Mouse (Mus musculus) embryonic stem cell, embryonic (primary cell): ENCODE results near the gene Hdgfl2.

Experiments
- CTCF ChIA-PET, 4 experiments: fragments of 300-600 bp in 2 of 4; fragments of 350-600 bp in 2 of 4; sonication (Branson Sonifier 250); formaldehyde crosslinking; loops; one replicate each; lab custom pipeline; 2022; ENCODE audit warnings: inconsistent platforms in 2 of 4; lab: Charles Lee
- POLR2A ChIA-PET, 4 experiments: fragments of 300-600 bp in 2 of 4; fragments of 350-600 bp in 2 of 4; sonication (Branson Sonifier 250); formaldehyde crosslinking; loops; one replicate each; lab custom pipeline; 2022; ENCODE audit warnings: antibody characterized with exemption in 4 of 4, inconsistent platforms in 1 of 4; lab: Charles Lee

The Hdgfl2 gene

DNA sequence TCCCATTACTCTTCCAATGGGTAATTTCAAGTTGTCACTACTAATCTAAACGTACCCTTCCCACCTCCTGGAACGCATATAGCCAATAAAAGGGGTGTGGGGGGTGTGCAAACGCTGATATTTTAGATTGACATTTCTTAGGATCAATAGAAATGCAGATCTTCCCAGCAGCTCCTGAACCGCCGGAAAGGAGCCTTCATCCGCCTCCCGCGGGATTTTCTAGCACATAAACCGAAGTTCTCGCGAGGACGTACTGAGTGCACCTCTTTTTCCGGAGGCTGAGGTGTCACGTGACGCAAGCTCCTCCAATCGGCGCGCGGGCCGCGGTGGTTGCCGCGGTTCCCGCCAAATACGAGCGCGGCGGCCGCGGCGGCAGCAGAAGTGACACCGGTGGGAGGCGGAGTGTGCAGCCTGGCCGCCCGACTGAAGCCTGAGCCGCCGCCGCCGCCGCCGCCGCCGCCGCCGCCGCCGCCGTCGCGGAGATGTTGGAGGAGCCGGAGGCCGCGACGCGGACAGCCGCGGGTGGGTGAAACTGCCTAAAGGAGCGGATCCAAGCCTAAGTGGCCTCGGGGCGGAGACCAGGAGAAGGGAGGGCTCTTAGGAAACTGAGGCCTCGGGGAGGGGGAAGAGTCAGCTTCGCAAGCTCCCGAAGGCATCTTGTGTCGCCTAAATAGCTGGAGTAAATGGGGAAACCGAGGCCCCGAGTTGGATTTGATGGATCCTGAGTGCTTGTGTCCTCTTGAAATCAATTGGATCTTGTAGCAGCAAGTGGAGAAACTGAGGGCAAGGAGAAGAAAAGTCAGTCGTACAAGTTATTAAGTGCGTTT lies 39.2 kb upstream of the Hdgfl2 start, which contains the start of gene Chaf1a:
Chaf1a (plus strand) TSS at position 410 of the 827 bp plus-strand sequence.
- POLR2A ChIA-PET: interaction anchor here (0.6 to 12.6 kb wide), 116 partner anchors 8 to 1026 kb away, joined by 3 to 335 read pairs (median 4); partner anchors contain the start of genes Hdgfl2 (in 3 of the 4), Ubxn6 (in 3 of the 4), Yju2 (in 3 of the 4) and Dpp9 (in 2 of the 4)
- CTCF ChIA-PET: interaction anchor here (0.6 to 1.9 kb wide), 16 partner anchors 9 to 301 kb away, joined by 3 to 8 read pairs (median 4); partner anchors contain the start of genes Hdgfl2 (in 1 of the 4), Ubxn6 (in 1 of the 4) and Yju2 (in 1 of the 4)

- POLR2A ChIA-PET: interaction anchor here (0.6 to 12.6 kb wide), 61 partner anchors 8 to 1026 kb away, joined by 3 to 335 read pairs (median 6); partner anchors contain the start of genes Hdgfl2 (in 3 of the 4), Ubxn6 (in 3 of the 4), Yju2 (in 3 of the 4) and Dpp9 (in 1 of the 4)
- CTCF ChIA-PET: interaction anchor here in 1 of 4 experiments (1.3 to 1.9 kb wide), 4 partner anchors 10 to 38 kb away, joined by 3 to 8 read pairs (median 4); partner anchors contain the start of genes Hdgfl2 and Ubxn6
Measured at GRCm38 (mm10) chr17:56040857-56041163, 38.6 kb upstream of the Hdgfl2 start.

DNA sequence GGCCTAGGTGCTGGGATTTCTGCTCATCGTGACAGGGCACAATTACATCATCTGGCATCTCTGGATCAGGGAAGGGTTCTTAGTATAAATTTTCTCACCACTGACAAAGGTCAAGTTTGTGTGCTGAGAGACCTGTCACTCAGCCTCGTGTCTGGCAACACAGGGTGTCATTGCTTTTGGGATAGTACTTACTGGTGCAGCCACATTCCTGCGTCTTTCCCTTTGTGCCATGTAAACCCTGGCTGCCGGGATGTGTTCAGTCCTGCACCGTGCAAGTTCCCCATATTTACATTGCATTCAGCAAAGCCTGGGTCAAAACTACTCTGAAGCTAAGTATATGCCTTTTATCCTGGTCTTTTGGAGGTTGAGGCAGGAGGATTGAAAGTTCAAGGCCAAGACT lies 28.1 kb upstream of the Hdgfl2 start:
- POLR2A ChIA-PET: interaction anchor here in 2 of 4 experiments (1.0 to 7.4 kb wide), 6 partner anchors 9 to 27 kb away, joined by 3 to 132 read pairs (median 4); partner anchors contain the start of genes Chaf1a (in 2 of the 2) and Ubxn6 (in 1 of the 2)
- CTCF ChIA-PET: no interaction called here

- ChIA-PET CTCF (no interaction called here), POLR2A (interaction anchor here in 3 of 4 experiments (0.6 to 7.4 kb wide), 8 partner anchors 9 to 699 kb away, joined by 3 to 132 read pairs (median 8); partner anchors contain the start of genes Chaf1a (in 2 of the 3), Hdgfl2 (in 1 of the 3) and Ubxn6 (in 1 of the 3))
Measured at GRCm38 (mm10) chr17:56054938-56055337, 24.5 kb upstream of the Hdgfl2 start.

DNA sequence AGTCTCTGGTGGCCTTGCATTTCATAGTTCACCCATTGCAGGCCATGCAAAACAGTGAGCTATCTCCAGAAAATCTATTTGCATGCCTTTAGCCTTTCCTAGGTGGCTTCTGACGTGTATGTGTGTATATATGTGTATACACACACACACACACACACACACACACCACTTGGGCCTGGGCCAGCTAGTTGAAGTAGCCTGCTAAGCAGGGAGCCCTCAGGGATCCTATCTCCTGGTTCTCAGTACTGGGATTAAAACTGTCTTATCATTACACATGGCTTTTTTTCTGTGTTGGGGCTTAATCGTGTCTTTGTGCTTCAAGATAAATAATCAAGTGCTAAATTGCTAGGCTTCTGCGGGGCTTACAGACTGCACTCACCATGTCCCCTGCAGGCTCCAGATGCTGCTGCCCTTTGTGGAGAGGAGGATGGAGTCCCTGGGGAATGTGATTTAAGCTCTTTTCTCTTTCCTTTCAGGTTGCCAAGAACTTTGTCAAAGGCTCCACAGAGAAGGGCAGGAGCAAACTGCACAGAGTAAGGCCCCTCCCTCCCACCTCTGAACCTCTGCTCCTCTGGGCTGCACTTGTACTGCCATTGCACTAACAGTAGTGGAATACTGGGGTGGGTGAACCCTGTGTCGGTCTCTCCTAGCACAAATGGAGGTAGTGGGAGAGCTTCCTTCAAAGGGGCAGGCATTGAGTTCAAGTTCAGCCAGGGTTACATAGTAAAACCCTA lies 23.3 kb upstream of the Hdgfl2 start:
- CTCF ChIA-PET: interaction anchor here in 2 of 4 experiments (0.9 to 2.3 kb wide), 3 partner anchors 10 to 19 kb away, joined by 3 to 10 read pairs (median 5); partner anchors contain the start of genes Sh3gl1 (in 1 of the 2) and Ubxn6 (in 1 of the 2)
- POLR2A ChIA-PET: interaction anchor here in 2 of 4 experiments (0.6 to 7.4 kb wide), 11 partner anchors 8 to 34 kb away, joined by 3 to 132 read pairs (median 5); partner anchors contain the start of genes Ubxn6 (in 2 of the 2), Chaf1a (in 1 of the 2) and Hdgfl2 (in 1 of the 2)

GRCm38 (mm10) chr17:56057381-56058120 lies 21.9 kb upstream of the Hdgfl2 start:
- ChIA-PET POLR2A (interaction anchor here (0.6 to 7.4 kb wide), 16 partner anchors 9 to 388 kb away, joined by 3 to 132 read pairs (median 4); partner anchors contain the start of genes Chaf1a (in 3 of the 4), Hdgfl2 (in 2 of the 4) and Ubxn6 (in 2 of the 4)), CTCF (interaction anchor here in 3 of 4 experiments (0.8 to 2.3 kb wide), 4 partner anchors 8 to 21 kb away, joined by 3 to 10 read pairs (median 4); partner anchors contain the start of gene Sh3gl1 (in 2 of the 3))

- ChIA-PET CTCF (interaction anchor here in 3 of 4 experiments (0.6 to 2.3 kb wide), 4 partner anchors 22 to 139 kb away, joined by 3 to 9 read pairs (median 6); partner anchors contain the start of genes Chaf1a (in 1 of the 3), Mpnd (in 1 of the 3), Sh3gl1 (in 1 of the 3) and Stap2 (in 1 of the 3)), POLR2A (interaction anchor here in 3 of 4 experiments (1.1 to 20.7 kb wide), 15 partner anchors 7 to 44 kb away, joined by 3 to 335 read pairs (median 9); partner anchors contain the start of genes Chaf1a (in 2 of the 3), Hdgfl2 (in 1 of the 3), Sh3gl1 (in 1 of the 3) and Ubxn6 (in 1 of the 3))
Measured at GRCm38 (mm10) chr17:56062081-56062480, 17.4 kb upstream of the Hdgfl2 start.

DNA sequence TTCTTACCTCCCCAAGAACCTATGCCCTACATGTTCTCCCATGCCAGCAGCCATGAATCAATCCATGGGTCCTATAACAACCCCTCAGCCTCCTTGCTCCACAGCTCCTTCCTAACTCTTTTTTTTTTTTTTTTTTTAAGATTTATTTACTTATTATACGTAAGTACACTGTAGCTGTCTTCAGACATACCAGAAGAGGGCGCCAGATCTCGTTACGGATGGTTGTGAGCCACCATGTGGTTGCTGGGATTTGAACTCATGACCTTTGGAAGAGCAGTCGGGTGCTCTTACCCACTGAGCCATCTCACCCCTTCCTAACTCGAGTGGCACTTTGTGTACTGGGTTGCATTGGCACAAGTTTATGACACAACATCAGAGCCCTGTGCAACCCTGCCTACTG lies 13.7 kb upstream of the Hdgfl2 start:
- POLR2A ChIA-PET: interaction anchor here (0.6 to 20.7 kb wide), 17 partner anchors 9 to 108 kb away, joined by 3 to 335 read pairs (median 6); partner anchors contain the start of genes Ubxn6 (in 3 of the 4), Chaf1a (in 2 of the 4), Hdgfl2 (in 2 of the 4) and Sh3gl1 (in 1 of the 4)
- CTCF ChIA-PET: interaction anchor here (0.6 to 2.4 kb wide), 31 partner anchors 9 to 363 kb away, joined by 3 to 19 read pairs (median 4); partner anchors contain the start of genes Sh3gl1 (in 3 of the 4), Hdgfl2 (in 2 of the 4), Plin5 (in 1 of the 4) and Ubxn6 (in 1 of the 4)

GRCm38 (mm10) chr17:56066451-56066850 lies 13.0 kb upstream of the Hdgfl2 start:
- CTCF ChIA-PET: interaction anchor here in 3 of 4 experiments (0.6 to 1.8 kb wide), 6 partner anchors 10 to 284 kb away, joined by 3 to 6 read pairs (median 4); partner anchors contain the start of genes Hdgfl2 (in 1 of the 3) and Sh3gl1 (in 1 of the 3)
- POLR2A ChIA-PET: interaction anchor here (0.6 to 20.7 kb wide), 16 partner anchors 8 to 59 kb away, joined by 3 to 335 read pairs (median 6); partner anchors contain the start of genes Chaf1a (in 3 of the 4), Hdgfl2 (in 2 of the 4), Sh3gl1 (in 2 of the 4) and Ubxn6 (in 2 of the 4)

GRCm38 (mm10) chr17:56069066-56069465 lies 10.4 kb upstream of the Hdgfl2 start:
- CTCF ChIA-PET: interaction anchor here in 3 of 4 experiments (0.6 to 1.8 kb wide), 9 partner anchors 9 to 151 kb away, joined by 3 to 8 read pairs (median 3); partner anchors contain the start of gene Hdgfl2 (in 1 of the 3)

DNA sequence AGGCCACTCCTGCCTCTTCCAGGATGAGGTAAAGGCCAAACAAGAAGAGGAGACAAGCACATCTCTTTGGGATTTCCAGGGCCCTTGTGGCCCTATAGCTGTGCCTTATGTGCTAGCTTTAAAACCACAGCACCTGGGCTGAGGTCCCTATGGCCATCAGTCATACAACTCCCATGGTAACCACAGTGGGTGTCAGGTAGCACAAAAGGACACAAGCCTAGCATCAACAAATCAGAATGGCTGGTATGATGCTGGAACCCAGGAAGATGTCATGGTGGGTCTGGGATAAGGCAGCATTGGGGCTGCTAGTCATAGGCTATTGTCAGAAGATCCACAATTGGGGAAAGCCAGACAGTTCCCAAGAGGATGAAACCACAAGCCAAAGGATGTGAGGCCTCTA lies 8.3 kb upstream of the Hdgfl2 start:
- ChIA-PET CTCF (interaction anchor here in 1 of 4 experiments (1.3 kb wide), 1 partner anchor 41 kb away, joined by 4 read pairs; no protein-coding TSS in a partner anchor), POLR2A (interaction anchor here (0.8 to 20.7 kb wide), 21 partner anchors 4 to 607 kb away, joined by 3 to 335 read pairs (median 13); partner anchors contain the start of genes Chaf1a (in 3 of the 4), Hdgfl2 (in 3 of the 4), Plin5 (in 1 of the 4) and Sh3gl1 (in 1 of the 4))

More at GRCm38 (mm10) chr17:56069066-56069465, 10.4 kb upstream of the Hdgfl2 start:
- POLR2A ChIA-PET: interaction anchor here (0.6 to 20.7 kb wide), 47 partner anchors 6 to 605 kb away, joined by 3 to 335 read pairs (median 5); partner anchors contain the start of genes Chaf1a (in 3 of the 4), Hdgfl2 (in 3 of the 4), Sh3gl1 (in 3 of the 4) and Yju2 (in 2 of the 4)

- ChIA-PET POLR2A (interaction anchor here in 3 of 4 experiments (0.7 to 20.7 kb wide), 17 partner anchors 7 to 119 kb away, joined by 3 to 335 read pairs (median 4); partner anchors contain the start of genes Sh3gl1 (in 3 of the 3), Chaf1a (in 2 of the 3), Yju2 (in 2 of the 3) and Plin5 (in 1 of the 3)), CTCF (interaction anchor here in 2 of 4 experiments (1.2 to 1.3 kb wide), 2 partner anchors 36 to 39 kb away, joined by 3 read pairs; partner anchors contain the start of gene Sh3gl1 (in 1 of the 2))
Measured at GRCm38 (mm10) chr17:56072243-56072642, 7.2 kb upstream of the Hdgfl2 start.

- CTCF ChIA-PET: interaction anchor here in 2 of 4 experiments (0.5 to 1.7 kb wide), 11 partner anchors 9 to 1671 kb away, joined by 3 to 11 read pairs (median 4); partner anchors contain the start of gene Sh3gl1 (in 2 of the 2)
Measured at GRCm38 (mm10) chr17:56074097-56074826, 5.2 kb upstream of the Hdgfl2 start.

DNA sequence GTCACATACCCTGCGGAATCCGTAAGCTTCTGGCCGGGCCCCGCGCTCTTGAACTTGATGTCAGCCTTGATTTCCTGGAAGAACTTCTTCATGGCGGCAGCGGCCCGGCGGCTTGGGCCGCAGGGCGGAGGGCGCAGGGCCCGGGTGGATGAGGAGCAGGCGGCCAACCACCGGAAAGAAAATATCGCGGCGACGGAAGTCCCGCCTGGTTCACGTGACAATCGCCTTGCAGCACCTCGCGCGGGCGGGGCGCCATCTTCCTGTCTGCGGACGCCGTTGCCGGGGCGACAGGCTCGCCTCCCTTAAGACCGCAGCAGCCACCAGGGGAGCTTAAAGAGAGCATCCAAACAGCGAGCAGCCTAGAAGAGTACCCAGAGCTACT lies 4.6 kb upstream of the Hdgfl2 start, which contains the start of gene Ubxn6:
Ubxn6 (minus strand) TSS at position 202 of the 382 bp plus-strand sequence.
- ChIA-PET CTCF (interaction anchor here in 2 of 4 experiments (0.5 to 1.7 kb wide), 13 partner anchors 9 to 1670 kb away, joined by 3 to 11 read pairs (median 4); partner anchors contain the start of genes Sh3gl1 (in 2 of the 2) and Chaf1a (in 1 of the 2)), POLR2A (interaction anchor here (0.6 to 20.7 kb wide), 51 partner anchors 8 to 553 kb away, joined by 3 to 335 read pairs (median 4); partner anchors contain the start of genes Chaf1a (in 3 of the 4), Sh3gl1 (in 3 of the 4), Plin5 (in 2 of the 4) and Catsperd (in 1 of the 4))

More at GRCm38 (mm10) chr17:56074097-56074826, 5.2 kb upstream of the Hdgfl2 start:
- POLR2A ChIA-PET: interaction anchor here (0.6 to 20.7 kb wide), 49 partner anchors 9 to 553 kb away, joined by 3 to 335 read pairs (median 4); partner anchors contain the start of genes Chaf1a (in 3 of the 4), Plin5 (in 2 of the 4), Sh3gl1 (in 2 of the 4) and Catsperd (in 1 of the 4)
